Mouse (Mus musculus) stomach, postnatal 0 days (tissue): Measurements from ENCODE around the gene Trappc6a. TPM values are rescaled to one million over a fixed set of nuclear protein-coding genes. Genes with fewer than 3 reads are reported as not detected.
A peak's percentile ranks its signal among the peaks of the same experiment; 100 is the strongest.

Experiments used
- ATAC-seq: fragments of 200-750 bp; cut with Nextera tagmentation; 2 replicates; pipeline ENCODE4 v1.8.0; 2017; ENCODE audit not compliant: low FRiP score, low TSS enrichment
- DNase-seq: peaks from one replicate; pipeline ENCODE4 v3.0.0-alpha.2; 2016; ENCODE audit warnings: low spot score
- H3K27ac ChIP-seq: fragments of 300-500 bp; sonication (generic); replicated peaks from 2 replicates; pipeline ENCODE4 v1.5.1; 2014; ENCODE audit warnings: mild to moderate bottlenecking, control low read depth
- H3K27me3 ChIP-seq: fragments of 300-500 bp; sonication (generic); 2 replicates; pipeline ENCODE4 v1.6.1; 2014; ENCODE audit warnings: low read length; ENCODE audit not compliant: control insufficient read depth, insufficient read depth
- H3K36me3 ChIP-seq: fragments of 300-500 bp; sonication (generic); 2 replicates; pipeline ENCODE4 v1.6.1; 2014; ENCODE audit warnings: low read length, mixed read lengths; ENCODE audit not compliant: control insufficient read depth, insufficient read depth
- H3K4me1 ChIP-seq: fragments of 300-500 bp; sonication (generic); replicated peaks from 2 replicates; pipeline ENCODE4 v1.6.1; 2014; ENCODE audit warnings: antibody characterized with exemption; ENCODE audit not compliant: control insufficient read depth, insufficient read depth
- H3K4me2 ChIP-seq: fragments of 300-500 bp; sonication (generic); replicated peaks from 2 replicates; pipeline ENCODE4 v1.6.1; 2014; ENCODE audit warnings: low read depth, mild to moderate bottlenecking, control low read depth, moderate library complexity
- H3K4me3 ChIP-seq: fragments of 300-500 bp; sonication (generic); 2 replicates; pipeline ENCODE4 v1.5.1; 2014; ENCODE audit warnings: low read depth, low read length, control low read depth
- H3K9ac ChIP-seq: fragments of 300-500 bp; sonication (generic); 2 replicates; pipeline ENCODE4 v1.6.1; 2014; ENCODE audit warnings: mild to moderate bottlenecking, low read length, control low read depth, mixed read lengths
- H3K9me3 ChIP-seq: fragments of 300-500 bp; sonication (generic); 2 replicates; pipeline ENCODE4 v1.6.1; 2016; ENCODE audit warnings: low read length; ENCODE audit not compliant: control insufficient read depth
- CTCF ChIP-seq: IDR thresholded peaks from 2 replicates; pipeline ENCODE4 v1.5.1; 2016; ENCODE audit warnings: antibody characterized with exemption, low read depth, mild to moderate bottlenecking, moderate library complexity
- EP300 ChIP-seq: optimal IDR thresholded peaks from 2 replicates; pipeline ENCODE3; 2016; ENCODE audit warnings: antibody characterized with exemption
- WGBS: fragments of 180-500 bp; shearing (Covaris S2); extraction: QIAGEN DNeasy Blood & Tissue Kit; methylation state at CpG from one replicate; pipeline ENCODE4 v1.1.7; 2014; 5-methylcytosine and 5-hydroxymethylcytosine counted together
- polyA plus RNA-seq: library from polyadenylated mRNA; unstranded; fragments of >200 nt; fragmentation: Nextera tagmentation; extraction: Ambion mirVana; gene quantifications from 2 replicates; pipeline ENCODE4 v1.2.1, GENCODE M21; 2015

Gene Trappc6a
- polyA plus RNA-seq, 1 experiment from 2014 or later = 113 TPM

- Histone ChIP-seq H3K9ac (no peak overlapping the region), H3K4me1 (0 out of 2 replicates have a peak, but pooled peaks cover under 1% of the 10 kb centered on the region), H3K27ac (no peak overlapping the region), H3K9me3 (no peaks in the 10 kb centered on the region), H3K36me3 (no peaks in the 10 kb centered on the region), H3K4me3 (no peak overlapping the region), H3K4me2 (no peak overlapping the region), H3K27me3 (no peaks in the 10 kb centered on the region)
- DNase-seq (no peak), ATAC-seq (no peak)
- TF ChIP-seq EP300 = no peak
- TF ChIP-seq CTCF = no peak
- 71% methylated on average over 4 of the region's 4 CpGs for WGBS
Observed at GRCm38 (mm10) chr7:19462443-19462842, 45.8 kb upstream of the Trappc6a start.

GRCm38 (mm10) chr7:19462884-19463381 is 45.3 kb upstream of the Trappc6a start, which contains the start of gene Exoc3l2:
Exoc3l2 (plus strand) TSS chr7:19463331.
- H3K4me1 ChIP-seq = no peaks in the 10 kb centered on the region
- no peaks in the 10 kb centered on the region for H3K9me3 ChIP-seq
- no peak within 1 kb of the TSS for H3K9ac ChIP-seq
- TF ChIP-seq EP300 (no peak), CTCF (no peak)
- no peak for ATAC-seq
- H3K27me3 ChIP-seq = no peaks in the 10 kb centered on the region
- H3K27ac ChIP-seq = no peak within 1 kb of the TSS
- H3K36me3 ChIP-seq = no peaks in the 10 kb centered on the region
- no peak for DNase-seq
- no peak within 1 kb of the TSS for H3K4me2 ChIP-seq
- H3K4me3 ChIP-seq = no peak within 1 kb of the TSS
- 48% methylated on average over 6 of the region's 6 CpGs for WGBS

- H3K36me3 ChIP-seq = no peaks in the 10 kb centered on the region
- peak overlapping the region; percentile 14; the same call in 1 of the 2 replicates for H3K4me2 ChIP-seq
- no peak overlapping the region for H3K27ac ChIP-seq
- WGBS = 18% methylated on average over 21 of the region's 22 CpGs
- no peak for DNase-seq
- H3K9ac ChIP-seq = 0 out of 2 replicates have a peak overlapping the region, but pooled peaks have one; percentile 13
- no peaks in the 10 kb centered on the region for H3K9me3 ChIP-seq
- TF ChIP-seq EP300 (no peak), CTCF (no peak)
- no peak overlapping the region for H3K4me3 ChIP-seq
- H3K4me1 ChIP-seq = no peaks in the 10 kb centered on the region
- ATAC-seq = no peak
- H3K27me3 ChIP-seq = no peaks in the 10 kb centered on the region; the same call in 1 of the 2 replicates
Observed at GRCm38 (mm10) chr7:19464367-19465307, 43.6 kb upstream of the Trappc6a start.

- 61% methylated on average over 5 of the region's 5 CpGs for WGBS
- Histone ChIP-seq H3K27me3 (no peaks in the 10 kb centered on the region; the same call in 1 of the 2 replicates), H3K4me2 (no peak overlapping the region), H3K4me1 (no peaks in the 10 kb centered on the region), H3K4me3 (no peak overlapping the region), H3K9me3 (no peaks in the 10 kb centered on the region), H3K9ac (no peak overlapping the region), H3K27ac (no peak overlapping the region), H3K36me3 (no peaks in the 10 kb centered on the region)
- TF ChIP-seq EP300 (no peak), CTCF (no peak)
- DNase-seq (no peak), ATAC-seq (no peak)
Observed at GRCm38 (mm10) chr7:19466602-19467145, 41.5 kb upstream of the Trappc6a start.

GRCm38 (mm10) chr7:19467638-19468037 is 40.6 kb upstream of the Trappc6a start:
- H3K27me3 ChIP-seq = no peaks in the 10 kb centered on the region; the same call in 1 of the 2 replicates
- no peak overlapping the region for H3K4me2 ChIP-seq
- H3K27ac ChIP-seq = no peak overlapping the region
- no peak overlapping the region for H3K4me3 ChIP-seq
- ATAC-seq (peak; percentile 4; the same call in 1 of the 2 replicates), DNase-seq (peak; percentile 46)
- TF ChIP-seq CTCF (no peak), EP300 (no peak)
- WGBS = 35% methylated on average over 6 of the region's 6 CpGs
- H3K4me1 ChIP-seq = no peaks in the 10 kb centered on the region
- H3K9me3 ChIP-seq = no peaks in the 10 kb centered on the region
- H3K36me3 ChIP-seq = no peaks in the 10 kb centered on the region
- H3K9ac ChIP-seq = no peak overlapping the region
